ENCODE assay signal across 10 mouse cellular contexts in the genomic region with DNA sequence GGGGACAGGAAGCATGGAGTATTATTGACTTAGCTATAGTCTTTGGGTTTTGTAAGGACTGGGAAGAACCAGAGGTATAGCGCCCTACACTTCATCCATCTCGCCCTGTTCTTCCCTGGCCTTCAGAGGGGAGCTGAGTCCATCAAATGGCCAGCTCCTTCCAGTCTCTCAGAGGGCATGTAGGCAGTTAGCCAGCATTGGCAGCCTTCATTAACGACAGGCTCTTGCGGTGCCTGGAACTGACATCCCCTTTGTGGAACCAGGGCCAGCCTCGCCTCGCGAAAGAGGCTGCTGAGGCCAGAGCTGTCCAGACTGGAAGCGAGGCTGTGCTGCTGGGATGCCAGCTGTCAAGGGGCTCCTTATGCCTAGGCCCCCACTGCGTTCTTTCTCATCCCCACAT. TPM values are rescaled to one million over a fixed set of nuclear protein-coding genes. Genes with fewer than 3 reads are reported as not detected.
A peak's percentile ranks its signal among the peaks of the same experiment; 100 is the strongest.
DNase-seq lines count a peak whose midpoint lies in the region; ATAC-seq and TF ChIP-seq lines count a peak whose summit lies in the region.
"Had no signal": no experiment of that assay in that cellular context is flagged by ENCODE, and none has a peak within 500 bp of the region (broad histone marks: within the 10 kb centered on the region; RNA-seq: fewer than 3 reads in every experiment).

No protein-coding gene starts in this region.

- H3K9ac ChIP-seq in lung, embryonic 15.5 days, result no peak overlapping the region
- 0 out of 2 replicates have a peak overlapping the region, but pooled peaks have one; percentile 80 for H3K9ac ChIP-seq in intestine, postnatal 0 days (ENCODE audit: low read depth, low read length)
- no peak overlapping the region for H3K9ac ChIP-seq in liver, postnatal 0 days (replicated peaks)

- no peaks in the 10 kb centered on the region for H3K9me3 ChIP-seq in lung, embryonic 15.5 days
- no peaks in the 10 kb centered on the region for H3K9me3 ChIP-seq in intestine, postnatal 0 days (ENCODE audit: control insufficient read depth)
- H3K9me3 ChIP-seq in liver, postnatal 0 days (ENCODE audit: low read length), result no peaks in the 10 kb centered on the region

- H3K36me3 ChIP-seq in lung, embryonic 15.5 days, result peaks cover 3% of the 10 kb centered on the region; the same call in 1 of the 2 replicates
- H3K36me3 ChIP-seq in intestine, postnatal 0 days (ENCODE audit: control insufficient read depth, insufficient read depth), result peaks cover 18% of the 10 kb centered on the region; the same call in 1 of the 2 replicates
- H3K36me3 ChIP-seq in liver, postnatal 0 days (replicated peaks; ENCODE audit: insufficient read depth, low read length), result 0 out of 2 replicates have a peak, but pooled peaks cover 5% of the 10 kb centered on the region

- peak overlapping the region; percentile 10; the same call in 1 of the 2 replicates for H3K4me2 ChIP-seq in lung, embryonic 15.5 days
- no peak overlapping the region for H3K4me2 ChIP-seq in intestine, postnatal 0 days (replicated peaks; ENCODE audit: low read depth)
- H3K4me2 ChIP-seq in liver, postnatal 0 days (ENCODE audit: low read depth, low read length), result no peak overlapping the region

- no peak overlapping the region for H3K27ac ChIP-seq in lung, embryonic 15.5 days
- no peak overlapping the region for H3K27ac ChIP-seq in intestine, postnatal 0 days (ENCODE audit: low read depth, low read length)
- H3K27ac ChIP-seq in liver, postnatal 0 days (ENCODE audit: low read depth), result no peak overlapping the region

- ATAC-seq in lung, embryonic 15.5 days (ENCODE audit: borderline replicate concordance, extremely low read depth, low FRiP score, low TSS enrichment), result no peak
- no peak for ATAC-seq in intestine, postnatal 0 days
- ATAC-seq in liver, postnatal 0 days, result no peak

- peaks cover 10% of the 10 kb centered on the region for H3K4me1 ChIP-seq in lung, embryonic 15.5 days
- no peaks in the 10 kb centered on the region for H3K4me1 ChIP-seq in intestine, postnatal 0 days (replicated peaks; ENCODE audit: control insufficient read depth, insufficient read depth, low read length)
- peaks cover 7% of the 10 kb centered on the region; the same call in 1 of the 2 replicates for H3K4me1 ChIP-seq in liver, postnatal 0 days (ENCODE audit: insufficient read depth)

- H3K27me3 ChIP-seq in lung, embryonic 15.5 days, result peaks cover 26% of the 10 kb centered on the region
- no peaks in the 10 kb centered on the region for H3K27me3 ChIP-seq in intestine, postnatal 0 days (replicated peaks; ENCODE audit: control insufficient read depth, insufficient read depth, low read length)
- H3K27me3 ChIP-seq in liver, postnatal 0 days (ENCODE audit: insufficient read depth, low read length), result peaks cover 16% of the 10 kb centered on the region

- peak; percentile 29 for DNase-seq in adrenal gland, postnatal 10 days
- DNase-seq in adrenal gland, postnatal 36 days, result no peak
- no peak for DNase-seq in lung, postnatal 14 days
- DNase-seq in right cerebral cortex, postnatal 14 days, result peak; percentile 58
- DNase-seq in gastrocnemius, postnatal 4 days (ENCODE audit: low spot score in 2 of 2), result no peak
- no peak for DNase-seq in liver, postnatal 0 days

- no peak for TF ChIP-seq CTCF in intestine, postnatal 0 days (IDR thresholded peaks at IDR 0.05; ENCODE audit: low read depth)
- TF ChIP-seq CTCF in liver, postnatal 0 days (IDR thresholded peaks at IDR 0.05; ENCODE audit: low read depth), result no peak

- no peak overlapping the region for H3K4me3 ChIP-seq in lung, embryonic 15.5 days
- H3K4me3 ChIP-seq in intestine, postnatal 0 days (ENCODE audit: low read depth, low read length), result no peak overlapping the region
- no peak overlapping the region for H3K4me3 ChIP-seq in liver, postnatal 0 days (ENCODE audit: low read depth, low read length)

- 63% methylated on average over 9 of the region's 9 CpGs for WGBS in lung, embryonic 15.5 days
- WGBS in intestine, postnatal 0 days, result 80% methylated on average over 9 of the region's 9 CpGs
- 71% methylated on average over 9 of the region's 9 CpGs for WGBS in liver, postnatal 0 days (ENCODE audit: insufficient replicate concordance)

- no peak for TF ChIP-seq EP300 in liver, postnatal 0 days (IDR thresholded peaks at IDR 0.05; ENCODE audit: low read depth)

RNA-seq across cellular contexts. Expression of a gene that starts 1.9 kb away (rescaled TPM):
- total RNA-seq in adrenal gland, postnatal 10 days (2021), result 10 to 100 TPM; 13.1 to 20.5 TPM
- 10 to 100 TPM in 1 of 2 experiments, 1 to 10 TPM in 1; 8.0 to 12.5 TPM for total RNA-seq in adrenal gland, postnatal 36 days (2021)
- polyA plus RNA-seq in lung, embryonic 15.5 days (2015; fragmentation: Nextera tagmentation; extraction: Ambion mirVana), result 8.8 and 10.1 TPM in 2 replicates
- polyA plus RNA-seq in intestine, postnatal 0 days (2015; fragmentation: Nextera tagmentation; extraction: Ambion mirVana), result 15.9 and 18.8 TPM in 2 replicates
- 10 to 100 TPM; 13.5 to 15.7 TPM for total RNA-seq in gastrocnemius, postnatal 4 days (2021)
- polyA plus RNA-seq in liver, postnatal 0 days (2015; fragmentation: Nextera tagmentation; extraction: Ambion mirVana), result 2.7 TPM in 2 replicates
- total RNA-seq: hematopoietic stem cell, adult 5-6 weeks had no signal

RNA-seq across cellular contexts. Expression of a gene that starts 9.5 kb away (rescaled TPM):
- total RNA-seq in adrenal gland, postnatal 10 days (2021), result 10 to 100 TPM; 87.4 to 93.0 TPM
- total RNA-seq in adrenal gland, postnatal 36 days (2021), result 10 to 100 TPM; 74.0 to 98.3 TPM
- 60.8 and 64.6 TPM in 2 replicates for polyA plus RNA-seq in lung, embryonic 15.5 days (2015; fragmentation: Nextera tagmentation; extraction: Ambion mirVana)
- polyA plus RNA-seq in intestine, postnatal 0 days (2015; fragmentation: Nextera tagmentation; extraction: Ambion mirVana), result 75.8 and 83.0 TPM in 2 replicates
- 10 to 100 TPM; 66.5 to 66.8 TPM for total RNA-seq in gastrocnemius, postnatal 4 days (2021)
- 24.3 and 25.1 TPM in 2 replicates for polyA plus RNA-seq in liver, postnatal 0 days (2015; fragmentation: Nextera tagmentation; extraction: Ambion mirVana)

RNA-seq across cellular contexts. Expression of a gene that starts 14.3 kb away (rescaled TPM):
- total RNA-seq in adrenal gland, postnatal 10 days (2021), result not detected
- not detected for total RNA-seq in adrenal gland, postnatal 36 days (2021)
- not detected in 2 replicates for polyA plus RNA-seq in lung, embryonic 15.5 days (2015; fragmentation: Nextera tagmentation; extraction: Ambion mirVana)
- polyA plus RNA-seq in intestine, postnatal 0 days (2015; fragmentation: Nextera tagmentation; extraction: Ambion mirVana), result not detected in 2 replicates
- not detected for total RNA-seq in gastrocnemius, postnatal 4 days (2021)
- not detected in 2 replicates for polyA plus RNA-seq in liver, postnatal 0 days (2015; fragmentation: Nextera tagmentation; extraction: Ambion mirVana)
- total RNA-seq: hematopoietic stem cell, adult 5-6 weeks; left cerebral cortex, postnatal 14 days had no signal

RNA-seq across cellular contexts. Expression of a gene that starts 27.0 kb away (rescaled TPM):
- 1 to 10 TPM; 2.5 to 4.8 TPM for total RNA-seq in adrenal gland, postnatal 10 days (2021)
- total RNA-seq in adrenal gland, postnatal 36 days (2021), result 1 to 10 TPM; 5.0 to 8.4 TPM
- polyA plus RNA-seq in lung, embryonic 15.5 days (2015; fragmentation: Nextera tagmentation; extraction: Ambion mirVana), result 17.1 and 17.6 TPM in 2 replicates
- polyA plus RNA-seq in intestine, postnatal 0 days (2015; fragmentation: Nextera tagmentation; extraction: Ambion mirVana), result 21.4 and 29.1 TPM in 2 replicates
- total RNA-seq in gastrocnemius, postnatal 4 days (2021), result 1 to 10 TPM in 1 of 2 experiments, under 1 TPM in 1; 0.96 to 1.9 TPM
- 5.8 and 6.1 TPM in 2 replicates for polyA plus RNA-seq in liver, postnatal 0 days (2015; fragmentation: Nextera tagmentation; extraction: Ambion mirVana)
- total RNA-seq: hematopoietic stem cell, adult 5-6 weeks had no signal

RNA-seq across cellular contexts. Expression of a gene that starts 31.0 kb away (rescaled TPM):
- 10 to 100 TPM; 31.7 to 34.5 TPM for total RNA-seq in adrenal gland, postnatal 10 days (2021)
- 10 to 100 TPM; 28.3 to 33.2 TPM for total RNA-seq in adrenal gland, postnatal 36 days (2021)
- polyA plus RNA-seq in lung, embryonic 15.5 days (2015; fragmentation: Nextera tagmentation; extraction: Ambion mirVana), result 65.8 and 69.0 TPM in 2 replicates
- 58.7 and 62.3 TPM in 2 replicates for polyA plus RNA-seq in intestine, postnatal 0 days (2015; fragmentation: Nextera tagmentation; extraction: Ambion mirVana)
- total RNA-seq in gastrocnemius, postnatal 4 days (2021), result 10 to 100 TPM; 20.8 to 22.2 TPM
- polyA plus RNA-seq in liver, postnatal 0 days (2015; fragmentation: Nextera tagmentation; extraction: Ambion mirVana), result 43.5 and 46.2 TPM in 2 replicates

Comparison
In these comparisons a context has a peak if more than half of its experiments do, and no peak if none do; other contexts are left out.
1. DNase-seq: peak in adrenal gland, postnatal 10 days (single experiment) and right cerebral cortex, postnatal 14 days (single experiment); none in adrenal gland, postnatal 36 days (0 of 2), lung, postnatal 14 days (single experiment), gastrocnemius, postnatal 4 days (0 of 2) and liver, postnatal 0 days (single experiment).